Mouse (Mus musculus): ENCODE measurements around the gene Lamb2.

DNA sequence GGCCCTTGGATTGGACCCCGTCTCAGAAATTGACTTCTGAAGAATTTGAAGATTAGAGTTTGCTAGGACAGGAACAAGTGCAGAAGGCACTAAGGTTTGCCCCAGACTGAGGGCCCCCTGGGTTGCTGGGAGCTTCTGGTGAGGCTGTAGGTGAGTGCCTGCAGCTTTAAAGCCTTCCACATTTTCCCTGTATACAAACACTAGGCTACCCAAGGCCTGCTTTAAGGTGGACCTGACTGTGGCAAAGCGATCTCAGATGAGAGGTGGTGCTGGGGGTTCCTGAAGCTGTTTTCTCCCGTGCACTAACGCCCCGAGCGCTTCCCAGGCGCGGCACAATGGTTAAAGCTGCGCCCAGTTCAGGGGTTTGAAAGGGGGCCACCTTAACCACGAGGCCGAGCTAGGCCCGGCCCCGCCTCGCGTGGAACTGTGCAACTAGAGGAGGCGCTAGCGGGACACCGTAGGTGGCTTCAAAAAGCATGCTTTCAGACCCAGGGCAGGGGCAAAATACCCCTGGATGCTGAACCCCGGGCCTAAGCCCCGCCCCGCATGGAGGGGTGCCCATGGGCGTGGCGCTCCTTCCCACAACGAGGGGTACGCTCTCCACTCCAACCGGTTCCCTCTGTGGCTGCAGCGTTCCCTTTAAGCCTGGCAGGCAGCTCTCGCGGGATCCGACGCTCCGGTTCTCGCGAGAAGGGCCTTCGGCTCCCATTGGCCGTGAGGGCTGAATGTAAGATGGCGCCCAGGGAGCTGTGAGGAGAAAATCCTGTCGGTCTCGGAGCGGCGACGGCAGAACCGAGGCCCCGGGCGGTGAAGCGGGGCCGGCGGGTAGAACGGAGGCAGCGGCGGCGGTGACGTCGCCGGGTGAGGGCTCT, 37.1 kb downstream of the Lamb2 start, which contains the start of gene Qrich1:
- peak; percentile 45 for TF ChIP-seq CTCF (IDR thresholded peaks at IDR 0.05)
- peak; percentile 77 for TF ChIP-seq POLR2A (IDR thresholded peaks at IDR 0.05; ENCODE audit: insufficient read depth, low read depth, low read length)

Data from heart, adult 2 months (tissue).